Mouse (Mus musculus) lung, embryonic 16.5 days (tissue): Measurements from ENCODE around the gene Psmb11. TPM values are rescaled to one million over a fixed set of nuclear protein-coding genes. Genes with fewer than 3 reads are reported as not detected.

ENCODE experiments used
- ATAC-seq: fragments of 200-750 bp; cut with Nextera tagmentation; 2 replicates; pipeline ENCODE4 v1.8.0; 2017; ENCODE audit warnings: low read depth, mild to moderate bottlenecking, moderate library complexity
- H3K27ac ChIP-seq: fragments of 300-500 bp; sonication (generic); 2 replicates; pipeline ENCODE4 v1.5.1; 2014; ENCODE audit warnings: mild to moderate bottlenecking, control low read depth, low read length
- H3K27me3 ChIP-seq: fragments of 300-500 bp; sonication (generic); 2 replicates; pipeline ENCODE4 v1.6.1; 2014; ENCODE audit warnings: low read depth, low read length, mixed read lengths; ENCODE audit not compliant: control insufficient read depth, insufficient read depth
- H3K36me3 ChIP-seq: fragments of 300-500 bp; sonication (generic); 2 replicates; pipeline ENCODE4 v1.6.1; 2014; ENCODE audit warnings: low read length; ENCODE audit not compliant: control insufficient read depth, insufficient read depth
- H3K4me1 ChIP-seq: fragments of 300-500 bp; sonication (generic); replicated peaks from 2 replicates; pipeline ENCODE4 v1.6.1; 2014; ENCODE audit warnings: low read length, mixed read lengths; ENCODE audit not compliant: control insufficient read depth, insufficient read depth
- H3K4me2 ChIP-seq: fragments of 300-500 bp; sonication (generic); 2 replicates; pipeline ENCODE4 v1.6.1; 2014; ENCODE audit warnings: low read depth, low read length, control low read depth
- H3K4me3 ChIP-seq: fragments of 300-500 bp; sonication (generic); 2 replicates; pipeline ENCODE4 v1.5.1; 2014; ENCODE audit warnings: mild to moderate bottlenecking, low read length, control low read depth
- H3K9ac ChIP-seq: fragments of 300-500 bp; sonication (generic); 2 replicates; pipeline ENCODE4 v1.6.1; 2014; ENCODE audit warnings: low read length, control low read depth
- H3K9me3 ChIP-seq: fragments of 300-500 bp; sonication (generic); 2 replicates; pipeline ENCODE4 v1.6.1; 2016; ENCODE audit warnings: low read length; ENCODE audit not compliant: control insufficient read depth
- WGBS: fragments of 180-500 bp; shearing (Covaris S2); extraction: QIAGEN DNeasy Blood & Tissue Kit; methylation state at CpG from one replicate; pipeline ENCODE4 v1.1.7; 2014; 5-methylcytosine and 5-hydroxymethylcytosine counted together
- polyA plus RNA-seq: library from polyadenylated mRNA; unstranded; fragments of >200 nt; fragmentation: Nextera tagmentation; extraction: Ambion mirVana; gene quantifications from 2 replicates; pipeline ENCODE4 v1.2.1, GENCODE M21; 2015

The Psmb11 gene
- 1.2 and 4.3 TPM in 2 replicates for polyA plus RNA-seq

- no peak within 1 kb of the TSS for H3K4me2 ChIP-seq
- no peak for ATAC-seq
- 87% methylated on average over 1 of the region's 1 CpGs for WGBS
- no peaks in the 10 kb centered on the region for H3K27me3 ChIP-seq
- H3K9ac ChIP-seq: no peak within 1 kb of the TSS
- H3K27ac ChIP-seq: no peak within 1 kb of the TSS
- no peak within 1 kb of the TSS for H3K4me3 ChIP-seq
- H3K4me1 ChIP-seq: peaks cover 7% of the 10 kb centered on the region
- no peaks in the 10 kb centered on the region for H3K9me3 ChIP-seq
- H3K36me3 ChIP-seq: no peaks in the 10 kb centered on the region
Observed at GRCm38 (mm10) chr14:54621133-54621532, at the start of gene Psmb11. Gene Psmb11, plus strand, starts transcription at chr14:54621433.

- 49% methylated on average over 4 of the region's 4 CpGs for WGBS
- Histone ChIP-seq H3K9me3 (no peaks in the 10 kb centered on the region), H3K9ac (peak overlapping the region; percentile 48; the same call in 1 of the 2 replicates), H3K36me3 (peaks cover 29% of the 10 kb centered on the region), H3K27me3 (no peaks in the 10 kb centered on the region), H3K27ac (peak overlapping the region; percentile 91), H3K4me2 (peak overlapping the region; percentile 82), H3K4me3 (no peak overlapping the region), H3K4me1 (peaks cover 28% of the 10 kb centered on the region)
- no peak for ATAC-seq
Observed at GRCm38 (mm10) chr14:54572122-54572521, 49.1 kb upstream of the Psmb11 start.

- peaks cover 28% of the 10 kb centered on the region for H3K4me1 ChIP-seq
- H3K9ac ChIP-seq: peak overlapping the region; percentile 98
Observed at GRCm38 (mm10) chr14:54572790-54573736, 48.2 kb upstream of the Psmb11 start.

GRCm38 (mm10) chr14:54574253-54574652 is 47.0 kb upstream of the Psmb11 start:
- 6% methylated on average over 4 of the region's 4 CpGs for WGBS
- Histone ChIP-seq H3K27ac (peak overlapping the region; percentile 91), H3K36me3 (peaks cover 16% of the 10 kb centered on the region), H3K4me3 (peak overlapping the region; percentile 94), H3K9me3 (no peaks in the 10 kb centered on the region), H3K27me3 (no peaks in the 10 kb centered on the region), H3K4me2 (peak overlapping the region; percentile 82), H3K9ac (peak overlapping the region; percentile 98), H3K4me1 (peaks cover 36% of the 10 kb centered on the region)
- 0 out of 2 replicates have a peak, but pooled peaks have one; percentile 0 for ATAC-seq

More at GRCm38 (mm10) chr14:54572790-54573736, 48.2 kb upstream of the Psmb11 start:
- 13% methylated on average over 14 of the region's 14 CpGs for WGBS
- peak overlapping the region; percentile 91 for H3K27ac ChIP-seq
- H3K9me3 ChIP-seq: no peaks in the 10 kb centered on the region
- H3K4me3 ChIP-seq: peak overlapping the region; percentile 94
- ATAC-seq: peak; percentile 37
- H3K27me3 ChIP-seq: no peaks in the 10 kb centered on the region
- H3K36me3 ChIP-seq: peaks cover 25% of the 10 kb centered on the region
- H3K4me2 ChIP-seq: peak overlapping the region; percentile 82

GRCm38 (mm10) chr14:54575031-54575430 is 46.2 kb upstream of the Psmb11 start:
- WGBS: 8% methylated on average over 8 of the region's 8 CpGs
- Histone ChIP-seq H3K27ac (peak overlapping the region; percentile 91), H3K36me3 (peaks cover 14% of the 10 kb centered on the region), H3K4me3 (peak overlapping the region; percentile 94), H3K9me3 (no peaks in the 10 kb centered on the region), H3K27me3 (no peaks in the 10 kb centered on the region), H3K4me1 (peaks cover 36% of the 10 kb centered on the region), H3K4me2 (peak overlapping the region; percentile 82), H3K9ac (peak overlapping the region; percentile 98)
- ATAC-seq: no peak

- peaks cover 36% of the 10 kb centered on the region for H3K4me1 ChIP-seq
- H3K9ac ChIP-seq: peak overlapping the region; percentile 98
- ATAC-seq: peak; percentile 58
- H3K9me3 ChIP-seq: no peaks in the 10 kb centered on the region
- peaks cover 12% of the 10 kb centered on the region for H3K36me3 ChIP-seq
- peak overlapping the region; percentile 82 for H3K4me2 ChIP-seq
- no peaks in the 10 kb centered on the region for H3K27me3 ChIP-seq
- H3K27ac ChIP-seq: peak overlapping the region; percentile 96
- H3K4me3 ChIP-seq: peak overlapping the region; percentile 94
- under 1% methylated on average over 39 of the region's 39 CpGs for WGBS
Observed at GRCm38 (mm10) chr14:54575631-54576030, 45.6 kb upstream of the Psmb11 start.

GRCm38 (mm10) chr14:54576241-54577088 is 44.8 kb upstream of the Psmb11 start:
- under 1% methylated on average over 75 of the region's 84 CpGs for WGBS
- H3K4me2 ChIP-seq: peak overlapping the region; percentile 82
- no peaks in the 10 kb centered on the region for H3K27me3 ChIP-seq
- ATAC-seq: no peak
- peak overlapping the region; percentile 94 for H3K4me3 ChIP-seq
- peaks cover 36% of the 10 kb centered on the region for H3K4me1 ChIP-seq
- H3K36me3 ChIP-seq: peaks cover 4% of the 10 kb centered on the region; the same call in 1 of the 2 replicates
- no peaks in the 10 kb centered on the region for H3K9me3 ChIP-seq
- H3K27ac ChIP-seq: peak overlapping the region; percentile 96
- H3K9ac ChIP-seq: peak overlapping the region; percentile 98

GRCm38 (mm10) chr14:54577089-54577982 is 43.9 kb upstream of the Psmb11 start, which contains the start of gene Ajuba:
Gene Ajuba, minus strand, starts transcription at chr14:54577558.
- peak; percentile 81 for ATAC-seq
- WGBS: under 1% methylated on average over 66 of the region's 66 CpGs
- H3K4me1 ChIP-seq: peaks cover 36% of the 10 kb centered on the region
- H3K27me3 ChIP-seq: no peaks in the 10 kb centered on the region
- peak within 1 kb of the TSS; percentile 94 for H3K4me3 ChIP-seq
- peak within 1 kb of the TSS; percentile 82 for H3K4me2 ChIP-seq
- H3K9ac ChIP-seq: peak within 1 kb of the TSS; percentile 98
- H3K27ac ChIP-seq: peak within 1 kb of the TSS; percentile 96
- 0 out of 2 replicates have a peak, but pooled peaks cover 2% of the 10 kb centered on the region for H3K36me3 ChIP-seq
- H3K9me3 ChIP-seq: no peaks in the 10 kb centered on the region
